Mouse (Mus musculus) bone marrow macrophage, adult 2 months (primary cell): ENCODE results near the gene Atl3. TPM values are rescaled to one million over a fixed set of nuclear protein-coding genes. Genes with fewer than 3 reads are reported as not detected.

Source experiments
- H3K27ac ChIP-seq: 2 replicates; pipeline ENCODE4 v1.5.1; 2012; ENCODE audit warnings: low read depth, low read length; ENCODE audit not compliant: insufficient read depth
- H3K4me1 ChIP-seq: 2 replicates; pipeline ENCODE4 v1.6.1; 2012; ENCODE audit warnings: low read length; ENCODE audit not compliant: control insufficient read depth, insufficient read depth
- H3K4me3 ChIP-seq: 2 replicates; pipeline ENCODE4 v1.5.1; 2012; ENCODE audit warnings: mild to moderate bottlenecking, low read length, moderate library complexity; ENCODE audit not compliant: insufficient read depth
- CTCF ChIP-seq: IDR thresholded peaks from 2 replicates; pipeline ENCODE4 v1.5.1; 2012; ENCODE audit warnings: low read depth, mild to moderate bottlenecking, low read length, moderate library complexity
- POLR2A ChIP-seq: IDR thresholded peaks from 2 replicates; pipeline ENCODE4 v1.6.1; 2012; ENCODE audit warnings: mild to moderate bottlenecking, low read depth, low read length, borderline replicate concordance
- polyA plus RNA-seq: library from polyadenylated mRNA; stranded (reverse); fragments of >200 nt; gene quantifications from 2 replicates; pipeline ENCODE4 v1.2.4, GENCODE M21; 2012; ENCODE audit not compliant: missing spikeins, insufficient read depth, insufficient read length

Gene Atl3
- polyA plus RNA-seq, 1 experiment: 62.2 TPM

DNA sequence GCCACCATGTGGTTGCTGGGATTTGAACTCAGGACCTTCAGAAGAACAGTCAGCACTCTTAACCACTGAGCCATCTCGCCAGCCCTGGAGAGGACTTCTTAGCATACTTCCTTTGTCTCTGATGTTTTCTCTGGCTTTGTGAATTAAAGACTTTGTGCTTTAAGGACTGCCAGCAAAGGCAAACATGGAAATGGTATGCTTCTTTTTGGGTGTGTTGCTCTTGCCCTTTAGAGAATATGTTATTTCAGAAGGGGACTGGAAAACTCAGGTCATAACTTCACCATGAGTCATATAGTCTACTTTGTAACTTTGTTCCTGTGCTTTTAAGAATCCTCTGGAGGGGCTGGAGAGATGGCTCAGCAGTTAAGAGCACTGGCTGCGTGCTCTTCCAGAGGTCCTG is 5.0 kb downstream of the Atl3 start:
- TF ChIP-seq CTCF: no peak
- no peak for TF ChIP-seq POLR2A
- Histone ChIP-seq H3K27ac (no peak overlapping the region), H3K4me3 (no peak overlapping the region), H3K4me1 (no peaks in the 10 kb centered on the region; the same call in none of the 2 replicates)

DNA sequence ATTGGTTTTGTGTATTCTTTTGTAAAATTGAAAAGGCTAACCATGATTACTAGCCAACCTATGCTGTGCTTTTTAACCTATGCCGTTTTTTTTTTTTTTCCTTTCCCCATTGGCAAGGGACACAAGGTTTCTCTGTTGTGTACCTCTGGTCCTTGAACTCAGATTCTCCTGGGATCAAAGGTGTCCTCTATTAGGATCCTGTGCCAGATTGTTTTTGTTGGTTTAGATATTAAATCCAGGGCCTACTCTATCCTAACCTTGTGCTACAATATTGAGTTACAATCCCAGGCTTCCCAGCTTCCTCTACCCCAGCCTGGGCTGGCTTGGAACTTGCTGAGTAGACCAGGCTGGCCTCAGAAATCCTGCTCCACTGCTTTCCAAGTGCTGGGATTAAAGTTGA is 6.9 kb downstream of the Atl3 start:
- Histone ChIP-seq H3K4me3 (no peak overlapping the region), H3K27ac (no peak overlapping the region), H3K4me1 (peaks cover 4% of the 10 kb centered on the region)
- TF ChIP-seq POLR2A: no peak
- no peak for TF ChIP-seq CTCF

DNA sequence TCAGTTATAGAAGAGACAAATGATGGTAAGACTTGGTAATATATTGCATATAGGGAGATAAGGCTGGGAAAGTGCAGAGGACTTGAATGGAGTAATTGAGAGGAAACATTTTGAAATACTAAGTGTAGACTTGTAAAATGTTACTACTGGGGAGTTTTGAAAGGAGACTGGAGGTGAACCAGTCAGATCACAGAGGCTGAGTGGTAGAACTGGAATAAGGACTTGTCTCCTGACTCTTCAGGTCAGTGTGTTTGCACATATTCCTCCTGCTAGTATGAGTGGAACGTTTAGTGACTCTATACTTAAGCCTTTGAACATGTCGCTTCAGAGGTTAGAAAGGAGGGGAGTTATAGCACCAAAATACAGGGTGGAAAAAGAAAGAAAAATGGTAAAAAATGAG is 8.6 kb downstream of the Atl3 start:
- TF ChIP-seq POLR2A: no peak
- TF ChIP-seq CTCF: no peak
- H3K4me3 ChIP-seq: no peak overlapping the region
- peaks cover 8% of the 10 kb centered on the region for H3K4me1 ChIP-seq

DNA sequence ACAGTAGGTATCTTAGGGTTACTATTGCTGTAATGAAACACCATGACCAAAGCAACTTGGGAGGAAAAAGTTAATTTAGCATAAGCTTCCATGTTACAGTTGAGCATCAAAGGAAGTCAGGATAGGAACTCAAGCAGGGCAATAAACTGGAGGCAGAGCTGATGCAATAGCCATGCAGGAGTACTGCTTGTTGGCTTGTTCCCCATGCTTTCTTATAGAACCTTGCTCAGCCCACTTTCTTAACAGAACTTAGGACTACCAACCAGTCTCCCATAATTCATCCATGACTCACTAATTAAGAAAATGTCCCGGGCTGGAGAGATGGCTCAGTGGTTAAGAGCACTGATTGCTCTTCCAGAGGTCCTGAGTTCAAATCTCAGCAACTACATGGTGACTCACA is 12.5 kb downstream of the Atl3 start:
- Histone ChIP-seq H3K4me3 (no peak overlapping the region), H3K4me1 (peaks cover 8% of the 10 kb centered on the region), H3K27ac (no peak overlapping the region)
- TF ChIP-seq CTCF: no peak

More for the DNA sequence above, 8.6 kb downstream of the Atl3 start:
- no peak overlapping the region for H3K27ac ChIP-seq

DNA sequence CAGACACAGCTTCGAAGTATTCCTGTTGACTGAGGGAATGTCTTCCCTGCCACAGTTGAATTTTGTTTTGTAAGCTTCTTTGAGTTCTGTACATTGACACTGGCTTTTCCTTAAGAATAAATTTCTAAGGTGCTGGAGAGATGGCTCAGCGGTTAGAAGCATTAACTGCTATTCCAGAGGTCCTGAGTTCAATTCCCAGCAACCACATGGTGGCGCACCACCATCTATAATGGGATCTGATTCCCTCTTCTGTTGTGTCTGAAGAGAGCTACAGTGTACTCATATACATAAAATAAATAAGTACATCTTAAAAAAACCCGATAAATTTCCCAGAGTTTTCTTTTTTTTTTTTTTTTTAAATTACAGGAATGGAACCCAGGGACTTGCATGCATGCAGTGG is 14.2 kb downstream of the Atl3 start:
- Histone ChIP-seq H3K4me3 (no peak overlapping the region), H3K27ac (no peak overlapping the region)
- TF ChIP-seq CTCF (no peak), POLR2A (no peak)

DNA sequence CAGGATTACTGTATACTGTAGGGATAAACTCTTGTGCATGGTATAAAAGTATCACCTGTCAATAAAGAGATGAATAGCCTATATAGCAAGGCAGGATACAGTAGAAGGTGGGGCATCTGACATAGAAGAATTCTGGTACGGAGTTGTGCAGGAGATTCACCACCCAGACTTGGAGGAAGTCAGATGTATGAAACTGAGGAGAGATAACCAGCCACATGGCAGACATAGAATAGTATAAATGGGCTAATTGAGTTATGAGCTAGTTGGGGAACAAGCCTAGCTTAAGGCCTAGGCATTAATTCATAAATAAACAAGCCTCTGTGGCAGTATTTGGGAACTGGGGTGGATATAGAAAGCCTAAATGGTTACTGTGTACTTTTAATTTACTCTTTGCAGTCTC is 22.6 kb downstream of the Atl3 start:
- TF ChIP-seq POLR2A (no peak), CTCF (no peak)
- peaks cover 5% of the 10 kb centered on the region; the same call in 1 of the 2 replicates for H3K4me1 ChIP-seq
- H3K4me3 ChIP-seq: no peak overlapping the region
- H3K27ac ChIP-seq: no peak overlapping the region

More for the DNA sequence above, 14.2 kb downstream of the Atl3 start:
- H3K4me1 ChIP-seq: peaks cover 11% of the 10 kb centered on the region

DNA sequence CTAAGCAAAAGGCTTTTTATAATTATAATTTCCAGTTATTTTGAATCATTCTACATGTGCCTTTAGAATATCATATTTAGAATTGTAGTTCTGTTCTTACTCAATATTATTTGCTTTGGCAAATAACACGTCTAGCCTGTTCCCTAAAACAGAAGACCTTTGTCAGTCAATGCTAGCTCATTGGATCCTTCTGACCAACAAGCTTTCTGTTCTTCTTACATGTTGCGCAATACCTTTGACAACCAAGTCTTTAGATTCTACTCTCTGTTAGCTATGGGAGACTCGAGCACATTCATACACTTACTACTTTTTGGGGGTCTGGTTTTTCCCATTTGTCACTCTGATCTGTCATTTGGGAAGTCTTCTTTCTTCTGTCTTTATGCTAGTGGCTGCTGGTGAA is 27.8 kb downstream of the Atl3 start:
- TF ChIP-seq CTCF (no peak), POLR2A (no peak)
- Histone ChIP-seq H3K4me1 (no peaks in the 10 kb centered on the region), H3K27ac (no peak overlapping the region), H3K4me3 (no peak overlapping the region)

DNA sequence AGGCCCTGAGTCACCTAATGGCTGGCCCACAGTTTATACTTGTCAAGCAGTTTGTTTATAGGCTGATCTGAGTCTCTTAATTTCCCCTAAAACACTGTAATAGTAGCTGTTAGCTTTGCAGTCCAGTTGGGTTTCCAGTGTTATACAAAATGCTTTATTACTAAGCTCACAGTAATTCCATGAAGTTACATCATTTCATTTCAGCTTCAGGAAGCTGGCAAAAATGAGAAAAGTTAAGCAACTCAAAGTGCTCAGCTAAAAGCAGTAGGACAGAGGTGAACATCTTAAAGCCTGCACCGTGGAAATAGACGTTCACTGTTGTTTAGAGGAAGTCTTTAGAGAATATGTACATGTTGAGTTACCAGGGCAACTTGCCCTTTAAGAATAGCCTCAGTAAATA is 29.0 kb downstream of the Atl3 start:
- no peaks in the 10 kb centered on the region for H3K4me1 ChIP-seq
- no peak overlapping the region for H3K4me3 ChIP-seq
- TF ChIP-seq CTCF (no peak), POLR2A (no peak)
- H3K27ac ChIP-seq: no peak overlapping the region

DNA sequence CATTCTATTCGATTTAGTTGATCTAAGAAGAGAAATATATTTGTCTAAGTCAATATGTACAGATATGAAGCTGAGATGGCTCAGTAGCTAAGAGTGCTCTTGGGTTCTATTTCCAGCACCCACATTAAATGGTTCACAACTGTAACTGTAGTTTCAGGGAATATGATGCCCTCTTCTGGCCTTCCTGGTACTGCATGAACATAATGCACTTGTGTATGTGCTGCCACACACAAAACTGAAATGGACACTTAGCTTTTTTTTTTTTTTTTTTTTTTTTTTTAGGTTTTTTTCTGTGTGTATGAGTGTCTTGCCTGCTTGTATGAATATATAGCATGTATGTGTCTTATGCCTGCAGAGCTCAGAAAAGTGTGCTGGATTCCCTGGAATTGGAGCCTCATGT is 29.5 kb downstream of the Atl3 start:
- TF ChIP-seq CTCF: no peak
- TF ChIP-seq POLR2A: no peak

DNA sequence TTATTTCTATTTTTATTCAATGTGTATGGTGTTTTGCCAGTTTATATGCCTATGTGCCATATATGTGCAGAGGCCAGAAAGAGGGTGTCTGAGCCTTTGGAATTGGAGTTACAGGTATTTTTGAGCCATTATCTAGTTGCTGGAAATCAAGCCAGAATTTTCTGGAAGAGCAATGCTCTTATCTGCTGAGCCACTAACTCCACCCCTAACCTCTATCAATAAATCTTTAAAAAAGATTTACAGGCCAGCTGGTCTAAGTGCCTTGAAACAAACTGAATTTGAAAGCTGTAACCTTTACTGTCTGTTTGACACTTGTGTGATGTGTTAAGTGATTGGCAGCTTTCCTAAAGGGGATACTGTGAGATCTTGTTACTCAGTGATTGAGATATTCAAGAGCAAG is 29.9 kb downstream of the Atl3 start:
- TF ChIP-seq CTCF (no peak), POLR2A (no peak)
- Histone ChIP-seq H3K4me1 (no peaks in the 10 kb centered on the region), H3K4me3 (no peak overlapping the region), H3K27ac (no peak overlapping the region)

More for the DNA sequence above, 29.5 kb downstream of the Atl3 start:
- Histone ChIP-seq H3K27ac (no peak overlapping the region), H3K4me3 (no peak overlapping the region), H3K4me1 (no peaks in the 10 kb centered on the region)

DNA sequence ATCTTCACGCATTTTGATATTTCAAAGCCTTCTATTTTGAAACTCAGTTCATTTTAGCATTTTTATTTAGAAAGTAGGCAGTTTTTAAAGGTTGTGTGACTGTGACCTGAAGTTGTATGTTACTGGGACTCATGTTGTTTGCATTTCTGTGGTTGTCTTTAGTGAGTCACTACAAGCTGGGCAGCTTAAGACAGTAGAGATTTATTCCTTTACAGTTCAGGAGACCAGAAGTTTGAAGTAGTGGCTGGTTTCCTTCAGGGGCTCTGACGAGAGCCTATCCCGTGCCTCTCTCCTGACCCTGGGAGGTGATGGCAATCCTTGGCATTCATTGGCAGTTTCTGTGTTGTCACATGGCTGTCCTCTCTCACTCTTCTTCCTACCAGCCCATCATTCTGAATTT is 31.0 kb downstream of the Atl3 start:
- H3K4me3 ChIP-seq: no peak overlapping the region
- no peaks in the 10 kb centered on the region for H3K4me1 ChIP-seq
- H3K27ac ChIP-seq: no peak overlapping the region
- no peak for TF ChIP-seq CTCF
- no peak for TF ChIP-seq POLR2A
